Mouse (Mus musculus): ENCODE data around the gene Il2.
A peak's percentile ranks its signal among the peaks of the same experiment; 100 is the strongest.

The Il2 gene

DNA sequence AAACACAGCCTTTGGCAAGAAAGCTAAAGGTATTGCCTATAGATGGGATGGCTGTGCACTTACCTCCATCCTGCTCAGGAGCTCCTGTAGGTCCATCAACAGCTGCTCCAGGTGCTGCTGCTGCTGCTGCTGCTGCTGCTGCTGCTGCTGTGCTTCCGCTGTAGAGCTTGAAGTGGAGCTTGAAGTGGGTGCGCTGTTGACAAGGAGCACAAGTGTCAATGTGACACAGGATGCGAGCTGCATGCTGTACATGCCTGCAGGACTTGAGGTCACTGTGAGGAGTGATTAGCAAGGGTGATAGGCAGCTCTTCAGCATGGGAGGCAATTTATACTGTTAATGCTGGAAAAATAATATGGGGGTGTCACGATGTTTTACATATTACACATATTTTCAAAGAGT is at the start of gene Il2:
Gene Il2 (minus strand): TSS at position 305 of the 400 bp plus-strand sequence.
- DNase-seq (ENCODE audit: low spot score in 2 of 2), result no peak

GRCm38 (mm10) chr3:37174711-37175572 is 49.2 kb upstream of the Il2 start:
- no peak for DNase-seq (ENCODE audit: low spot score in 2 of 2)

- no peak for DNase-seq (ENCODE audit: low spot score in 2 of 2)
Observed at GRCm38 (mm10) chr3:37173285-37173684, 47.5 kb upstream of the Il2 start.

- no peak for DNase-seq (ENCODE audit: low spot score in 2 of 2)
Observed at GRCm38 (mm10) chr3:37169283-37169682, 43.5 kb upstream of the Il2 start.

GRCm38 (mm10) chr3:37161096-37161495 is 35.3 kb upstream of the Il2 start:
- no peak for DNase-seq (ENCODE audit: low spot score in 2 of 2)

GRCm38 (mm10) chr3:37158246-37158645 is 32.5 kb upstream of the Il2 start:
- no peak for DNase-seq (ENCODE audit: low spot score in 2 of 2)

DNA sequence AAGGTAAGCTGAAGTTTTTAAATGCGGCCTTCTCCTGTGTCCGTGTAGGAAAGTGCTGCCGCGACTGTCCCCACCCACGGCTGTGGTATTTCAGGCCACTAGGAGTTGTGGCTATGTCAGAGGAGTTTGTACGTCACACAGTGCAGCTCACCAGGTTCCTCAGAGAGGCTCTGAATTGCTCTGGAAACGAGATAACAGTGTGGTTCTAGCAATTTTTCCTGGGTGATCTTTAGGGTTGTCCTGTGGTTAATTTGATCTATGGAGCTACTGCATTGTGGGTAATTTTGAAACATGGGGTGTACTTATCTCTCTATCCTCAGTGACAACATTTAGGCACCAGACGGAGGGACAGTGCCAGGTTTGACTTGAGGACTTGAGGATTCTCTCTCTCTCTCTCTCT is 31.3 kb upstream of the Il2 start:
- no peak for DNase-seq (ENCODE audit: low spot score in 2 of 2)

DNA sequence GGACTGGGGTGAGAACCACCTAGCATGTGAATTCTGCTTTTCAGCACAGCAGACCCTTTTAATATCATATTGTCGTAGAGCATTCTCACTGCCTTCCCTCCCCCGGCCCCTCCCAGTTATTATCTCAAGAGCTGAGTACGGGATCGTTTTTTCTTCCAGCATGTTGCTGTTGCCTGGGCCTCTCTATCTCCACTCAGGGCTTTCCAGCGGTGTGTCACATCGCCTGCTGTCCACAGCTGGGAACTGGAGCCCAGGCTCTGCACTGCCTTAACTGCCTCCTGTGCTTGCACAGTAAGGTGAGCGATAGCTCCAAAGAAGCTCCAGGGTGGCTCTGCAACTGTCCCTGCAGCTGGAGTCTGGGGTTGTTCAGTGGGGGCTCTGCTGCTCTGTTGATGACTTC is 28.6 kb upstream of the Il2 start:
- no peak for DNase-seq (ENCODE audit: low spot score in 2 of 2)

GRCm38 (mm10) chr3:37153004-37153403 is 27.2 kb upstream of the Il2 start:
- no peak for DNase-seq (ENCODE audit: low spot score in 2 of 2)

GRCm38 (mm10) chr3:37152274-37152673 is 26.5 kb upstream of the Il2 start:
- no peak for DNase-seq (ENCODE audit: low spot score in 2 of 2)

DNA sequence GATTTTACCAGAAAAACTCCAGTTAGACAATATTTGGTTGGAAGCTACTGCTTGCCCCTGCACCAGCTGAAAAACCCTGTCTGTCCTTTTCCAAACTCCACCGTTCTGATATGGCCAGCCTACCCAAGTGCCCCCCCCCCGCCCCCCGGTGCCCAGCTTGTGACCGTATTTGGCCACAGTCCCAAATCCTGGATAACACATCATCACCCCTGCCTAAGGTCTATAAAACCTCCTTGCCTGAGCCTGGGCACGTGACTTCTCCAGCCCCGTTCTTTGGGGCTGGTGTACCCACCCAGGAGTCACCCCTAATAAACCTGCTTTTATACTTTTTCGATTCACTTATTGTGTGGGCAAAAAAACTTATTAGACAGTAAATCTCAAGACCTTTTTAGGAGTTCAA is 21.1 kb upstream of the Il2 start:
- no peak for DNase-seq (ENCODE audit: low spot score in 2 of 2)

GRCm38 (mm10) chr3:37146406-37146805 is 20.6 kb upstream of the Il2 start:
- no peak for DNase-seq (ENCODE audit: low spot score in 2 of 2)

DNA sequence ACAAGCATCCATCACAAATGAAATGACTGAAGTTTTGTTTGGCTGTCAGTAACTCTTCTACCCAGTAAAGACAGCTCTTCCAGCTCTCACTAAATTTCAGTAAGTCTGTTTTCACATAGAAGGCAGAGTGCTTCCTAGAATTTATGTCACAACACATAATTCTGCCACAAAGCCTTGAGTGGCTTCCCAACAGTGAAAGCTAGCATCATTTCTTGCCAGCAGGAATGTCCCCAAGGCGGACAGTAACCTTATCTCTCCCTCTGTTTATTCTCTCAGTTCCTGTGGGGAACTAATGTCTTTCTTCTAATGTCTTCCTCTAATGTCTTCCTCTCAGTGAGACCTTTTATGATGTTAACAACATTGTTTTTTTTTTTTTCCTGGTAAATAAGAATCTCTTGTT is 19.2 kb upstream of the Il2 start:
- no peak for DNase-seq (ENCODE audit: low spot score in 2 of 2)

GRCm38 (mm10) chr3:37141827-37142226 is 16.1 kb upstream of the Il2 start:
- DNase-seq (ENCODE audit: low spot score in 2 of 2), result no peak

DNA sequence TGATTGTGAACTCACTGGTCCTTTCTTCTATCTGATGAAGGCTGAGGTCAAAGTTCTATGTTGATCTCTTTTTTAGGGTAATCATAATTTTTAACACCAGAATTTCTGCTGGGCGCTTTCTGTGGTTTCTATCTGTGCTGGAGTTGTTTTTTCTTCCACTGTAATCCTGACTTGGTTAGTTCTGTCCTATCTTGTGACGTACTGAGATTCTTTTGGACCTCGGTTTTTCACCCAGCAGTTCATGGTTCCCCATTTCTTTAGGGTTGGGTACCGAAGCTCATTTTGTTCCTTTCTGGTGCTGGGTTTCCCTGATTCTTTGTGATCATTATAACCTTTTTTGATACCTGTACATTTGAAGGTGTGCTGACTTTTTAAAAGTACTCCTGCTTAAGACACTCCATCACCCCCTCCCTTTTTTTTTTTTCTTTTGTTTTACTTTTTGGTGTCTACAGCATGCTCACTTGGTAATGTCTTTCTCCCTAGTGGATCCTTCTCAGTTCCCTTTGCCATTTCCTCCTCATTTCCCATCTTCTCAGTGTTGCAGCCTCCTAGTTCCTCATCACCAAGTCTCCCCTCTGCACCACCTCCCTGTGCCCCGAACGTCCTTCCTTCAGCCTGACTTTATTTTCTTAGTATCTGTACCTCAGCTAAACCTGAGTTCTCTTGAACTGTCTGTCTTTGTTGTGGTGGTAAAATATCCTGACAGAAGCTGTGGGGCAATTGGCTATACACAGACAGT is 14.6 kb upstream of the Il2 start:
- DNase-seq (ENCODE audit: low spot score in 2 of 2), result no peak

GRCm38 (mm10) chr3:37139192-37139591 is 13.4 kb upstream of the Il2 start:
- no peak for DNase-seq (ENCODE audit: low spot score in 2 of 2)

- DNase-seq (ENCODE audit: low spot score in 2 of 2), result no peak
Observed at GRCm38 (mm10) chr3:37137231-37137630, 11.5 kb upstream of the Il2 start.

GRCm38 (mm10) chr3:37129063-37129462 is 3.3 kb upstream of the Il2 start:
- no peak for DNase-seq (ENCODE audit: low spot score in 2 of 2)

- DNase-seq (ENCODE audit: low spot score in 2 of 2), result no peak
Observed at GRCm38 (mm10) chr3:37128269-37128668, 2.5 kb upstream of the Il2 start.

DNA sequence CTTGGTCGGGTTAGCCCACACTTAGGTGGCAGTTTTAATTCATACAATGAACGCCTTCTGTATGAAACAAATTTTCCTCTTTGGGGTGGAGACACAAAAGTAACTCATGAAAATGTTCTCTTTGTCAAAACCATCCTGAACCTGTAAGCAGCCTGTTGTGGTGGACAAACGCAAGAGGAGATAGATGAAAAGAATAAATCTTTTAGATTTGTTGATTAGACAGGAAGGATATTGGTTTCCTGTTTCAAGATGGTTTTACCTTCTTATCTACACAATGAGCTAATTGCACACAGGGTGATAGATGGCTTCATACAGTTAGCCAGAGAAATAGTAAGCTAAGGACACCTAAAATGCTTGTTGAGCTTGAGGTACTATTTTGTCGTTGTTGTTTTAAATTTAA is 403 bp upstream of the Il2 start:
- no peak for DNase-seq (ENCODE audit: low spot score in 2 of 2)

DNA sequence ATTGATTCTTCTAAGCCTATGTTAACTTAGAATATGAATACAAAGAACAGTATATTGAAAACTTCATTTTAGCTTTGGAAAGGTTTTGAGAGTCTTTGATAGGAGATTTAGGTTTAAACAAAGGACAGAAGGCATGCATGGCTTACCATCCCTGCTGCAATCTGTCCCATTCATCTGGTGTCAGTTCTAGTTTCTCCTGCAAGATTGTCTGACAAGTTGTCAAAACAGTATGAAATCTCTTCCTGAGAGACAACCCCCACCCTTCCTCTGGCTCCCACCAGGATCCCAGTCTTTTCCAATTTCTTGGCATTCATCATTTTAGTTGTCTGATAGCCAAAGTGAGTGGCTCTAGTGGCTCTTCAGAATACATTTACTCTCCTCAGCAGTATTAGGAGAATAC is 35.0 kb downstream of the Il2 start:
- DNase-seq (ENCODE audit: low spot score in 2 of 2), result no peak

- no peak for DNase-seq (ENCODE audit: low spot score in 2 of 2)
Observed at GRCm38 (mm10) chr3:37084860-37085259, 40.9 kb downstream of the Il2 start.

GRCm38 (mm10) chr3:37073211-37073610 is 52.5 kb downstream of the Il2 start:
- peak in 1 of 2 experiments; percentile 44 for DNase-seq (ENCODE audit: low spot score in 2 of 2)

All from cerebellum, postnatal 4 days (tissue).